Mouse (Mus musculus) cerebellum, postnatal 4 days (tissue): Measurements from ENCODE around the gene Zbtb12.
"Not testable (repeated sequence)": the region's sequence is repeated elsewhere in the genome, so short reads cannot be mapped to it uniquely, and the experiment has no call there.

ENCODE experiments used
- DNase-seq, 2 experiments: peaks; one replicate each; pipeline ENCODE4 v3.0.0; 2022; ENCODE audit warnings: low spot score in 2 of 2, mixed read lengths in 1 of 2

The Zbtb12 gene

GRCm38 (mm10) chr17:34879336-34879879 is at the start of gene Zbtb12:
TSS of gene Zbtb12 (plus strand) at chr17:34879483.
- DNase-seq: no peak

- DNase-seq: not testable (repeated sequence)
Measured at GRCm38 (mm10) chr17:34830776-34831175, 48.5 kb upstream of the Zbtb12 start.

DNA sequence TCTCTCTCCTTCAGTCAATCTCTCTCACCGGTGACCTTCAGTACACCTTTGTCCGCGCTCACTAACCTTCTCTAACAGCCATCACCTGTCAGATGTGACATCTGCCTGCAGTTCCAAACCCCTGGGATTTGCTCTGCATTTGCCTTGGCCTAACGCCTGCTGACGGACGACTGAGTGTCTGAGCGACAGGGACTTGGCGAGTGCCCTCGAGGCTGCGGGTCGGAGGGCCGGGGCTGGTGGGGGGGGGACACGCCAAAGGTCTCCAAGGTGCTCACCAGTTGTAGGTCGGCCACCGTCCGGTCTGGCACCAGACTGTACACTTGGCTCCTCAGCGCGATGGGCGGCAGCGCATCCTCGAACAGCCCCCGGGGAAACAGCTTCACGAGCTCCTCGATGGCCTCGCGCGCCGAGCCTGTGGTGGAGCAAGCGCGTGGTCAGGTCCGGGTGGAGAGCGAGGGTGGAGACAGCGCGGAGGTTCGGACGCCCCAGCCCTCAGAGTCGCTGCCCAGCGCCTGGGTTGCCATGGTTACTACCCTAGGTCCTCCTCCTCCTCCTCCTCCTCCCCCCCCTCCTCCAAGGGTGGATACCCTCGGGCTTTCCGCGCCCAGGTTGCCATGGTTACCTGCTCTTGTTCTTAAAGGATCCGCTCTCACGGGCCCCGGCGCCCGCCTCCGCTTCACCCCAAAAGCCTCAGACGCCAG is 43.0 kb upstream of the Zbtb12 start:
- no peak for DNase-seq

DNA sequence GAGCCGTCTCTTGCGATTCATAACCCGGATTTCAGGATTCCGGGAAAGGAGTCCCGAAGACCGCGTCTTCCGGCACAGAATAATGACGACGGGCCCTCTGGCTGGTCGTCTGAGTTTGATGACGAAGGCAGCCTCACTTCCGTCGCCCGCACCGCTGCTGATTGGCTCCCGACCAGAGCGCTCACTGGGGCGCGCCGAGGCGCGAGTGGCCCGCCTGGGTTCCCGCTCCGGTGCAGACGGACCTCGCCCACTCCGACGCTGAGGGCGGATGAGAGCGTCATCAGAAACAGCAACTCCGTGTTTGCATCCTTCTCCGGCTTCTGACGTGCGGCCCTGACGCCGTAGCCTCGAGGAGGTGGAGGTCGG is 42.4 kb upstream of the Zbtb12 start, which contains the start of the genes Stk19 and Dxo:
Stk19 (minus strand) TSS at position 90 of the 366 bp plus-strand sequence.
Dxo (plus strand) TSS at position 164 of the 366 bp plus-strand sequence.
- peak; percentile 94 to 97 for DNase-seq

- DNase-seq: peak in 1 of 2 experiments; percentile 28
Measured at GRCm38 (mm10) chr17:34837464-34838324, 41.6 kb upstream of the Zbtb12 start.

DNA sequence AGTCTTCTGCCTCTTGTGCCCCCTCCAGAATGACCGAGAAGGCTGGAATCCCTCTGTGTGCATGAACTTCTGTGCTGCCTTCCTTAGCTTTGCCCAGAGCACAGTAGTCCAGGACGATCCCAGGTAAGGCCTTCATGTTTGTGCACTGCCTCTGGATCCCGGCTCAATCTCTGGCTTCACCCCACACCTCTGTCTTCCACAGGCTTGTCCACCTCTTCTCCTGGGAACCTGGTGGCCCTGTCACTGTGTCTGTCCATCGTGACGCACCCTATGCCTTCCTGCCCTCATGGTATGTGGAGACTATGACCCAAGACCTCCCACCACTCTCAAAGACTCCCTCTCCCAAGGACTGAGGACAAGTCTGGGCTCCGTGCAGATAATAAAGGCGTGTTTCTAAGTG is 40.5 kb upstream of the Zbtb12 start:
- DNase-seq: no peak

DNA sequence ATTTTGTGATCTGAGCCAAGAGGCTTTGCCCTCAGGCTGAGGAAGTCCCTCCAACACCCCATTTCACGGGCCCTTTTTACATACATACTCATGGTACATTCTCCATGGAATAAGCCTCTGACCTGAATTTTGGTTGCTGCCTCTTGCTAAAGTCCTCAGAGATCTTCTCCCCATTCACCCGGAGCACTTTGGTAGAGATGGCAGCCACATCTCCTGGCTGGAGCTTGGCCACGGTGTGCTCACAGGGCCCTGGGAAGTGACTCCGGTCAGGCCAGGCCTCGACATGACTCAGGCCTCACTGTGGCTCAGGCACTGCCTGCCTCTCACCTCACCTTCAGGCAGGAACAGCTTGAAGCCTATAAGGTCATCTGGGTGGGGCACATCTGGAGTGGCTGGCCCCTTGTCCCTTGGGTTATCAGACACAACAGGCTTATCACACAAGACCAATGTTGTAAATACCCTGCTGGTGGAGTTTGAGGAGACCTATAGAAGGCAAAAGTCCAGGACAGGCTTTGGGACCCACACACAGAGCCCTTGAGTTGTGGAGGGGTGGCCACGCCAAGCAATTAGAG is 38.5 kb upstream of the Zbtb12 start:
- DNase-seq: no peak

DNA sequence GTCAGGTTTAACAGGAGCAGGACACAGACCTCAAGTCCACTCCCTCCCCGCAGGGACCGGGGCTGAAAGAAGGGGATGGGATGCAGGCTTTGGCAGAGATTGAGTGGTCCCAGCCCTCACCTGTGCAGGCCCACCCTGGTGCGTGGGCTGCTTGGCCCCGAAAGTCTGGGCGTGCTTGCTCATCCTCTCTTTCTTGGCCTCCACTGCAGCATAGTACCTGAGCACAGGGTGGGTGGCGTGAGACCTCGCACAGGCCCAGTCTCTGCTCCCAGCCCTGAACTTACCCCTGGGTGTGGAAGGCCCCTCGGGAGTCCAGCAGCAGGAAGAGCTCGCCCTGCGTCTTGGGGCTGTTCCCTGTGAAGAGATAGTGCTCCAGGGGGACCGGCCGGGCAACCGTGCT is 34.4 kb upstream of the Zbtb12 start:
- no peak for DNase-seq

DNA sequence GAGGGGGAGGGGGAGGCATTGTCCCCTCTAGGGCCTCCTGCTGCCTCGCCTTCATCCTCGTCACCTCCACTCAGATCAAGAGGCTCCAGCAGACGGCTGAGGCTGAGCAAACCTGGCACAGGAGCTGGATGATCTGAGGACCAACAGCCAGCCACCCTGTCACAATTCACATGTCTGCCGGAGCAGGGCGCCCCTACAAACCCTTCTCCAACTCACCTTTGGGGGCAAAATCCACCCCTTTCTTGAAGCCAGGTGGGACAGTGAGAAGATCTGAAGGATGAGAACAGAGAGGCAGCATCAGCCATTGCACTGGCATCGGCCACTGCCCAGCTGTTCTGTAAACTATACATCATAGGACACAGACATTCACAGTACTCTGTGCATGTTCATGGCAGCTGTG is 32.1 kb upstream of the Zbtb12 start:
- DNase-seq: no peak

DNA sequence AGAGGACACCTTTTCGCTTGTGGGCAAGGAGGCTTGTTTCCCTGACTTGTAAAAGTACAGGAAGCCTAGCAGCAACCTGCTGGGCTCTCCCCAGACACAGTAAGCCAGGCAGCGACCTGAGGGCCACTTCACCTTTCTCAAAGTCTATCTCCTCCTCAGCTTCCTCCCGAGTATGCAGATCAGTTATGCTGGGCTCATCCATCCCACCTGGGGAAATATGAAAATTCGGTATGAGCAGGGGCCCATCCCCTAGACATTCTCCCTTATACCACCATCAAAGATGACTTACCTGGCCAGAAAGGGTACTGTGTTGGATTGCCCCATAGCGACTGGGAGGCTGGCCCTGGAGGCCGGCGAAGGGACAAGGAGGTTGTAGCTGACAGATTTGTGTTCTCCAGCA is 31.7 kb upstream of the Zbtb12 start:
- no peak for DNase-seq

GRCm38 (mm10) chr17:34849722-34850516 is 29.4 kb upstream of the Zbtb12 start, which contains the start of the genes Skiv2l and Nelfe:
TSS of gene Skiv2l (minus strand) at chr17:34850210.
TSS of gene Nelfe (plus strand) at chr17:34850391.
- peak; percentile 95 to 98 for DNase-seq

- DNase-seq: no peak
Measured at GRCm38 (mm10) chr17:34850517-34851125, 28.7 kb upstream of the Zbtb12 start.

DNA sequence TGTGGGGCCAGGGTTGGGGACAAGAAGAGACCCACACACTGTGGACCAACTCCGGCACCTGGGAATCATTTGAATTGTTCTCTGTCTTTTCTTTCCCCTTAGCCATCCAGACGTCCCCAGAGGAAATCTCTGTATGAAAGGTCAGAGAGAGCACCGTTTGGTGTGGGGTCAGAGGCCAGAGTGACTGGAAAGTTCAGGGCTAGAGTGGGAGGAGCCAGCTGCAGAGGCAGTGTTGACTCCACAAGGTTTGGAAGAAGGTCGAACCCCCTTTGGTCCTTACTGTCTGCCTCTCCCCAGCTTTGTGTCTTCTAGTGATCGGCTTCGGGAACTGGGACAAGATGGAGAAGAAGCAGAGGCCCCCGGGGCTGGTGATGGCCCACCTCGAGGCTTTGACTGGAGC is 25.8 kb upstream of the Zbtb12 start:
- DNase-seq: no peak

GRCm38 (mm10) chr17:34854761-34855160 is 24.5 kb upstream of the Zbtb12 start:
- no peak for DNase-seq

DNA sequence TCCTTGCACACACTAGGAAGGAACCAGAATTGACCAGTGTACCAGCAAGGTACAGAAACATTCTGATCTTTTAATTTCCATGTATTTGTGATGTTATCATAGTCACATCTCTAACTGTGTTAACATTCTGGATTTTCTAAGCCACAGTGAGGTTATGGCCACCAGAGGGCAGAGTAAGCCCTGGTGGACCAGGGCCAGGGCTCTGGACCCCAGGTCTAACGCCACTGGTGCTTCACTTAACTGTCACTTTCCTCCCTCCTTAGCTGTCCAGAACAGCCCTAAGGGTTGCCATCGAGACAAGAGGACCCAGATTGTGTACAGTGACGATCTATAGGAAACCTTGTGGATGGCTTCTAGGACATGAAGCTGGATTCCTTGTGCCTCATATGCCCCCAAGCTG is 23.5 kb upstream of the Zbtb12 start:
- DNase-seq: peak in 1 of 2 experiments; percentile 55

DNA sequence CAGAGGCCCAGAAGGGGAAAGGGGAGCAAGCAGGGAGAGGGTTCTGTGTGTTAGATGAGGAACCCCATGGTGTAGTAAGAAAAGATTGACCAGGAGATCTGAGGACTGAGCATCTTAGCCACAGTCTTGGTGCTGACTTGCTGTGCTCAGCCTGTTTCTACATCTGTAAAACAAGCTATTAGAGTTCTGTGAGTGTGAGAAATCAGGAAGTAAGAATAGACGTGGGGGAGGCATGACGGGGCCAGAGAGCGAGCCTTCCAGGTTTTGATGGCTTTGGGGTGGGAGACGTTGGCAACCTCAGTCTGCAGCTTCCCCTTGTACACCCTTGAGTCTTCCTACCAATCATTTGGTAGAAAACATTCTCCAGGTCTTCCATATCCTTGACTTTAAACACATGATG is 20.6 kb upstream of the Zbtb12 start:
- DNase-seq: no peak

GRCm38 (mm10) chr17:34860514-34860913 is 18.8 kb upstream of the Zbtb12 start:
- DNase-seq: no peak

DNA sequence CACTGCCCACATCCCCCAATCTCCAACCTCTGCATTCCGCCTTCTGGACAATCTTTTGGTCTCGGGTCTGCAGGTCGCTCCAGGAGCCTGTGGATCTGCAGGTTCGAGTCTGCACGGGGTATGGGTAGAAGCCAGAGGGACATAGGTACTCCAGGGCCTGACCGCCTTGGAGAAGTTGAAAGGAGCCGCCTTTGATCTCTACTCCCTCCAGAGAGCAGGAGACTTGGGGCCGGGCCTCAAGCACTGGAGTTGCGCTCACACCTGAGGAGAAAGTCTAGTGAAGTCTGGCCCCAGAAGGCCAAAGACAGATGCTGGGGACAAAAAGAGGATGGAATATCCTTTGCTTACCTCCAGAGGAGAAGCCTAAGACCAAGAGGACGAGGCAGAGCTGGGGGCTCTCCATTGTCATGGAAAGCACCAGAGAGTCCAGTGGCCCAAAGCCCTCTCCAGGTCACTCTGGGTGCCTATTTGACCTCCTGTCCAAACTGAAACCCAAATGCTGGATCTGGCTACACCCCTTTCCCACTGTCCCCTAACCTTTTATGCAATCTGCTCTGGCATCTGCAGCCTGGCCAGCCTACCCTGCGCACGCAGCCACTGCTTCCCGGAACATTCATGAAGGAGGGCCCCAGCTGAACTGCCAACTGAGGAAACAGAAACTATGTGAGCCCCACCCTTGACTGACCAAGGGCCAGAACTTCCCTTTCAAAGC is 17.4 kb upstream of the Zbtb12 start:
- no peak for DNase-seq

- no peak for DNase-seq
Measured at GRCm38 (mm10) chr17:34862416-34863081, 16.7 kb upstream of the Zbtb12 start, which contains the start of gene Cfb. TSS of gene Cfb (minus strand) at chr17:34862518.

DNA sequence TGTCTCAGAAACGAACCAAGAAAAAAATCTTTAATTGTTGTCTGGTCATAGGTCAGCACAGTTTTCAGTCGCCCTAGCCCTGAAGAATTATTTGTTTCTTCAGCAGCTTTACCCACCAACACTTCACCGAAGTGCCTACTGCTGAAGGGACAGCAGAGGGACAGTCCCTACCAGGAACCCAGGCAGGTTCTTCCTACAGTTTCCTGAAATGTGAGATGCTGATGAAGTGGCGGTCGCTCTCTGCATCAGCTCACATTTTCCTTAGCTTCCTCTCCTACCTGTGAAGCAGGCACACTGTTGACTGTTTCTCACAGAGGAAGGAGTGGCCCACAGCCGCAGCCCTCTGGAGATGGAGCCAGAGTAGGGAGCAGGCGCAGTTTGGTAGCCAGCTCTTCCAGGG is 13.3 kb upstream of the Zbtb12 start:
- no peak for DNase-seq
